Mouse (Mus musculus) liver, embryonic 14.5 days (tissue): Measurements from ENCODE around the gene Rbpms2. TPM values are rescaled to one million over a fixed set of nuclear protein-coding genes. Genes with fewer than 3 reads are reported as not detected.
"Not testable (repeated sequence)": the region's sequence is repeated elsewhere in the genome, so short reads cannot be mapped to it uniquely, and the experiment has no call there.

Source experiments
- ATAC-seq: fragments of 200-750 bp; cut with Nextera tagmentation; 2 replicates; pipeline ENCODE4 v1.8.0; 2017; ENCODE audit warnings: moderate number of reproducible peaks, mild to moderate bottlenecking, moderate library complexity; ENCODE audit not compliant: insufficient read depth
- DNase-seq, 3 experiments: peaks; one replicate each; pipeline ENCODE4 v3.0.0-alpha.2; 2012 to 2013; ENCODE audit warnings: low read depth in 3 of 3, low spot score in 3 of 3
- H3K27ac ChIP-seq: fragments of 300-500 bp; sonication (generic); 2 replicates; pipeline ENCODE4 v1.5.1; 2014; ENCODE audit warnings: moderate library complexity, mild to moderate bottlenecking, control low read depth, inconsistent platforms
- H3K27me3 ChIP-seq: fragments of 300-500 bp; sonication (generic); 2 replicates; pipeline ENCODE4 v1.6.1; 2014; ENCODE audit warnings: mild to moderate bottlenecking, low read length, moderate library complexity; ENCODE audit not compliant: control insufficient read depth, insufficient read depth
- H3K36me3 ChIP-seq: fragments of 300-500 bp; sonication (generic); replicated peaks from 2 replicates; pipeline ENCODE4 v1.6.1; 2014; ENCODE audit warnings: low read depth; ENCODE audit not compliant: control insufficient read depth, insufficient read depth
- H3K4me1 ChIP-seq, 2 experiments: fragments of 200-500 bp in 1 of 2; fragments of 300-500 bp in 1 of 2; sonication (generic) in 1 of 2; replicated peaks; 2 replicates each; pipeline ENCODE4 v1.6.1; 2012 to 2014; ENCODE audit warnings: antibody characterized with exemption in 1 of 2, inconsistent platforms in 1 of 2, low read length in 1 of 2; ENCODE audit not compliant: control insufficient read depth in 2 of 2, insufficient read depth in 2 of 2
- H3K4me2 ChIP-seq: fragments of 300-500 bp; sonication (generic); 2 replicates; pipeline ENCODE4 v1.6.1; 2014; ENCODE audit warnings: low read depth, mild to moderate bottlenecking, control low read depth, moderate library complexity
- H3K4me3 ChIP-seq, 2 experiments: fragments of 200-500 bp in 1 of 2; fragments of 300-500 bp in 1 of 2; sonication (generic) in 1 of 2; 2 replicates each; pipeline ENCODE4 v1.5.1; 2012 to 2014; ENCODE audit warnings: low read depth in 2 of 2, low read length in 2 of 2, mild to moderate bottlenecking in 2 of 2, control low read depth in 1 of 2, inconsistent platforms in 1 of 2, moderate library complexity in 1 of 2; ENCODE audit not compliant: insufficient read depth in 1 of 2
- H3K9ac ChIP-seq: fragments of 300-500 bp; sonication (generic); replicated peaks from 2 replicates; pipeline ENCODE4 v1.6.1; 2014; ENCODE audit warnings: mild to moderate bottlenecking, control low read depth, moderate library complexity
- H3K9me3 ChIP-seq: fragments of 300-500 bp; sonication (generic); 2 replicates; pipeline ENCODE4 v1.6.1; 2016; ENCODE audit warnings: low read length, mixed read lengths; ENCODE audit not compliant: control insufficient read depth
- CTCF ChIP-seq: IDR thresholded peaks from 2 replicates; pipeline ENCODE4 v1.5.1; 2016; ENCODE audit warnings: antibody characterized with exemption, low read depth, control low read depth
- EP300 ChIP-seq: IDR thresholded peaks from 2 replicates; pipeline ENCODE4 v1.6.1; 2016; ENCODE audit warnings: antibody characterized with exemption, low read depth
- WGBS: fragments of 180-500 bp; shearing (Covaris S2); extraction: QIAGEN DNeasy Blood & Tissue Kit; methylation state at CpG from one replicate; pipeline ENCODE4 v1.1.7; 2014; ENCODE audit not compliant: insufficient replicate concordance; 5-methylcytosine and 5-hydroxymethylcytosine counted together
- polyA plus RNA-seq, 2 experiments: library from polyadenylated mRNA; depleted of rRNA in 1 of 2; stranded (reverse) in 1 of 2; unstranded in 1 of 2; fragments of >200 nt; fragmentation: Nextera tagmentation in 1 of 2; extraction: Ambion mirVana in 1 of 2; gene quantifications; 2 replicates each; pipeline versions ENCODE4 v1.2.1 to v1.2.3; 2012 to 2014

Gene Rbpms2
- polyA plus RNA-seq, 2 experiments = 8.9 to 11.9 TPM

GRCm38 (mm10) chr9:65646782-65647181 lies 17.3 kb downstream of the Rbpms2 start:
- ATAC-seq = no peak
- Histone ChIP-seq H3K4me1 (peaks cover 0 to 6% of the 10 kb centered on the region in 2 experiments; a peak in 1 of 4 replicates), H3K27me3 (no peaks in the 10 kb centered on the region), H3K36me3 (no peaks in the 10 kb centered on the region), H3K9ac (no peak overlapping the region), H3K4me3 (no peak overlapping the region), H3K27ac (no peak overlapping the region), H3K9me3 (no peaks in the 10 kb centered on the region), H3K4me2 (no peak overlapping the region)
- TF ChIP-seq CTCF (no peak), EP300 (no peak)
- 56% methylated on average over 2 of the region's 2 CpGs for WGBS
- no peak for DNase-seq

- Histone ChIP-seq H3K4me2 (no peak overlapping the region), H3K36me3 (no peaks in the 10 kb centered on the region), H3K9ac (no peak overlapping the region), H3K27ac (no peak overlapping the region), H3K27me3 (no peaks in the 10 kb centered on the region), H3K4me3 (no peak overlapping the region), H3K4me1 (peaks cover 0 to 4% of the 10 kb centered on the region in 2 experiments; a peak in 1 of 4 replicates), H3K9me3 (no peaks in the 10 kb centered on the region)
- ATAC-seq = no peak
- no peak for DNase-seq
- TF ChIP-seq EP300 = no peak
- TF ChIP-seq CTCF = no peak
- 83% methylated on average over 13 of the region's 13 CpGs for WGBS
Observed at GRCm38 (mm10) chr9:65648730-65649129, 19.3 kb downstream of the Rbpms2 start.

- Histone ChIP-seq H3K36me3 (no peaks in the 10 kb centered on the region), H3K4me1 (peaks cover 0 to 4% of the 10 kb centered on the region in 2 experiments; a peak in 1 of 4 replicates), H3K9ac (no peak overlapping the region), H3K4me2 (no peak overlapping the region), H3K9me3 (no peaks in the 10 kb centered on the region), H3K4me3 (no peak overlapping the region), H3K27ac (no peak overlapping the region), H3K27me3 (no peaks in the 10 kb centered on the region)
- ATAC-seq = no peak
- DNase-seq = no peak
- 24% methylated on average over 1 of the region's 1 CpGs for WGBS
- TF ChIP-seq CTCF (no peak), EP300 (no peak)
Observed at GRCm38 (mm10) chr9:65649997-65650396, 20.5 kb downstream of the Rbpms2 start.

GRCm38 (mm10) chr9:65651957-65652356 lies 22.5 kb downstream of the Rbpms2 start:
- H3K27ac ChIP-seq, H3K9me3 ChIP-seq, DNase-seq, H3K4me3 ChIP-seq, H3K36me3 ChIP-seq, H3K4me1 ChIP-seq, ATAC-seq, H3K9ac ChIP-seq, H3K27me3 ChIP-seq, H3K4me2 ChIP-seq: not testable (repeated sequence)
- 64% methylated on average over 1 of the region's 1 CpGs for WGBS

- H3K27ac ChIP-seq = no peak overlapping the region
Observed at GRCm38 (mm10) chr9:65653741-65654140, 24.3 kb downstream of the Rbpms2 start.

More at GRCm38 (mm10) chr9:65653741-65654140, 24.3 kb downstream of the Rbpms2 start:
- no peaks in the 10 kb centered on the region for H3K27me3 ChIP-seq
- no peak for DNase-seq
- no peak overlapping the region for H3K4me2 ChIP-seq
- no peak for ATAC-seq
- WGBS = 74% methylated on average over 4 of the region's 4 CpGs
- H3K9ac ChIP-seq = no peak overlapping the region
- no peak for TF ChIP-seq EP300
- TF ChIP-seq CTCF = no peak
- H3K36me3 ChIP-seq = no peaks in the 10 kb centered on the region
- no peaks in the 10 kb centered on the region for H3K9me3 ChIP-seq
- H3K4me1 ChIP-seq = no peaks in the 10 kb centered on the region
- no peak overlapping the region for H3K4me3 ChIP-seq
